Mouse (Mus musculus) left cerebral cortex, postnatal 10 days (tissue): ENCODE measurements at regions not wholly inside any gene's neighbourhood (a gene's known extent, or its start where the extent isn't known, plus 50 kb on each side); places are given as distances from the start of the nearest gene placed in this dataset.

Source experiments
- DNase-seq, 2 experiments: peaks; one replicate each; pipeline ENCODE4 v3.0.0; 2021 to 2022; ENCODE audit warnings: low spot score in 2 of 2, mixed read lengths in 1 of 2; ENCODE audit errors: extremely low spot score in 1 of 2
- intact Hi-C: fragments of 180-260 bp; cut with DNase I; formaldehyde crosslinking; loops from one replicate; pipeline ENCODE4 v1.15.1; 2025

DNA sequence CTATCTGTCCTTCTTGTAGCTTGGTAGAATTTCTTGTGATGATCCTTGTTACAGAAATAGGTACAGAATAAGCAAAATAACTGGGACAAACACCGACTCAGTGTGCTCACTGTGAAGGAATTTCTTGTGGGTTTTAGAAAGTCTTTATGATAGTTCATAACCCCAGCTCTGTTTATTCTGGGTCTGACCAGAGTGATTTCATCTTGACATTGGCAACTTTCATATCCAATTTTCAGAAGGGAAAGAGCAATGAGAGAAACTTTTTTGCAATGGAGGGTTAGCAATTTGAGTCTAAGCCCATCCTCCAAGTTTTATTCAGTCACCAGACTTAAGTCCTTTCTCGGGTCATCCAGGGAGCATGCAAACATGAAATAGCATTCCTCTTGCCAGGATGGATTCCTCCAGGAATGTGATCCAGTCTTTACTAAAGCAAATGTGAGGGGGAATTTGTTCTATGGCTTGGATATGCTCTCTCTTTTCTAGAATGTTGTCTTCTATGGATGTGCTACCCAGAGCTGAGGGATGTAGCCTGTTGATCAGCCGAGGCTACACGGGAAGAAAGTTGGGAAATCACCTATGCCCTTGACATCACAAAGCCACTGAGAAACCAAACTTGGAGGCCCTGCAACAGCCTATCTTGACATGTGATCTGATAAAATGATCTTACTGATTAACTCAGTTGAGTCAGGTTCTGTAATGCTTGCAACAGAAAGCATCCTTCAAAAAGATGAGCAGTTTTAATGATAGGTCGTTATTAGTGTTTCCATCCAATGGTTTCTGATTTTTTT is 163.2 kb upstream of the Olig3 start:
- intact Hi-C loops, result no loop called here

GRCm38 (mm10) chr10:19192221-19192620 is 164.1 kb upstream of the Olig3 start:
- intact Hi-C loops, result no loop called here
- no peak for DNase-seq

More for the DNA sequence above, 163.2 kb upstream of the Olig3 start:
- no peak for DNase-seq

DNA sequence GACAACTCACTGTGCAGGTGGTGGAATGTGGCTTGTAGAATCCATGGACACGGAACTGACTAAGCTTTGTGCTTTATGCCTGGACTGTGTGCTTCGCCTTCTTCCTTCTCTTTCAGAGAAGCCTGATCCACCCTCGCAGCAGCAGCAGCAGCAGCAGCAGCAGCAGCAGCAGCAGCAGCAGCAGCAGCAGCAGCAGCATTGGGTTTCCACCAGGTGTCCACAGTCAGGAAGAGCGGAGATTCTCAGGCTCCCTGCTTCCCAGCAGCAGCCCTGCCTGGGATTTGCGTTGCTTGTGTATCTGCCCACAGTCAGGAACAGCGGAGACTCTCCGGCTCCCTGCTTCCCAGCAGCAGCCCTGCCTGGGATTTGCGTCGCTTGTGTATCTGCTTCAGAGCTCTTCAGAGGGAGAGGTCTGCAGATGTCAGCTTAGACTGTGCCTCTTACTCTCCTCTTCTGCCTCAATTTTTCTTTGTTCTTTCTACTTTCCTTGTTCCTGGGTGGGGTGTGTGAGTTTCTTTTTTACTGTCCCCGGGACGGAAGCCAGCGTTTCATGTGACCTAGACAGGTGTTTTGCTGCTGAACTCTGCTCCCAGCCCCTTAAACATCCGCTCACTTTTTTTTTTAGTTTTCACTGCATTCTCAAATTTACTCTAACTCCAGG is 168.1 kb upstream of the Olig3 start:
- DNase-seq, result no peak
- intact Hi-C loops, result loop anchor here (5.0 kb wide), 1 partner anchor 171 kb away; the partner anchor contains the start of gene Tnfaip3

- intact Hi-C loops, result loop anchor here (5.0 kb wide), 1 partner anchor 170 kb away; the partner anchor contains the start of gene Tnfaip3
- DNase-seq, result no peak
Observed at GRCm38 (mm10) chr10:19187716-19188081, 168.6 kb upstream of the Olig3 start.

DNA sequence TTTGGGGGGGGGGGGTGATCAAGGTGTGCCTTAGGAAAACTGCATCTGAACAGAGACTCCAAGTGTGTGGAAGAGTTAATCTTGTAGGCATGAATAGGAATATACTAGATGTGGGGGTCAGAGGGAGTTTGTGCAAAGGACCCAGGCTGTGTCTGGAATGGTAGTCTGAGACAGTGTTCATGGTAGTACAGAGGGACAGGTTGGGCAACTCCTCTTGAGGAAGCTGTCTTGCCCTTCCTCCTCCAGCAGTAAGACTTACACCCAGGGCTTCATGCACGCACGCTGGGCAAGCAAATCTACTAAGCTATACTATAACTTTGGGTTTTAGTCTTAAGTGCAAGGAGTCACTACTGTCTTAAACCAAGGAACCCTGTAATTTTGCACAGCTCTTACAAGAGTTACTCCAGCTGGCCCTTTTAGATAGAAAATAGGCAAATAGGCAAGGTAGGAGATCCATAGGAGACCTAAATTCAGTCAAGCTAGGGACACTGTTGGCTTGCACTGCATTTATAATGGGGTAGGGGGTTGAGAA is 169.2 kb upstream of the Olig3 start:
- no peak for DNase-seq
- intact Hi-C loops, result loop anchor here (5.0 kb wide), 1 partner anchor 170 kb away; the partner anchor contains the start of gene Tnfaip3

DNA sequence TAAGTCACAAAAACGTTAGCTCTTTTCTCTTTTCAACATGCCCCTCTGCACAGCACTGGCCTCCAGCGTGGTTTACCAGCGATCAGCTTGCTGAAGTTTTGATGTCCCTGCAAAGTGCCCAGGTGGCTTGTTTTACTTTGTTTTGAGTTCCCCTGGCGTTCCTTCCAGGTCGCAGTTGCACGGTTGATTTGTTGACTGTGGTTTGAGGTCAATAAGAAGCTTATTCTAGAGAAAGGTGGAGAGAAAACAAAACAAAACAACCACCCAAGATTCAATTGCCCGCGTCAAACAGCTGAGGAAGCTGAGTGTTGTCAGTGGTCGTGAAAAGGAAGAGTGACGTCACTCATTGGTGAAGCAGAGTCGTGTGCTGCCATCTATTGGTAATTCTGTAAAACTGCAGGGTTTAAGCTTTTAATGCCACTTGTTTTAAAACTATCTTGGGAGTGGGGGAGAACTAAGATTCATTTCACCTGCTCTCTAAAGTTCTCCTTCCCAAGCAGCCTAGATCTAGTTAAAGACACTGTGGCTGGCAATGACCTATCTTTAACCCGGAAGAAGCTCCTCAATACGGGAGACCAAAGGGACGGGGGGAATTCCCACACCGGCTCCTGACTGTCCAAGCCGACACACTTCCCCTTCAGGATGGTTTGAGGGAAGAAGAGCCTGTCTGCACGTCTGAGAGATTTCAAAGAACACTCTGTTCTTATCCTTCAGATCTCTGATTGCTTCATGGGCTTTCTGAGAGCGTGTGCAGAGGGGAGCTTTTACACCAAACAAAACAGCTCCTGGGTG is 170.3 kb upstream of the Olig3 start:
- DNase-seq, result peak in 1 of 2 experiments; percentile 28

DNA sequence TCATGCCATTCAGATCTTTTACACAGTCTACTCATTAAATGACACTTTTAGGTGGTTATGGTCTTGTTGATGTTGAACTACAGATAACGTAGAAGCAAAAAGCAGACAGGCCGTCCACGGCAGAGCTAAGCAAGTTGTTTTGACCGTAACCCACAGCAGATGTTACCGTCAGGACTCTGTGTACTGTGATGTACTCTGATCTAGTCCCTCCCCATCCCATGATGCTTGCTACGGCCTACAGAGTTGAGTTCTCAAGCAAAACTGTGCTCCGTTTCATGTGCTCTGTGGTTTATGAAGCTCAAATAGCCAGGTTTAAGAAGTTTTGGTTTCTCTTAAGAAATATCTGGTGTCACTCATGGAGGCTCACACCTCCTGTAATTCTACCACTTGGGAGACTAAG is 169.4 kb upstream of the Tnfaip3 start:
- intact Hi-C loops, result loop anchor here (5.0 kb wide), 1 partner anchor 168 kb away; the partner anchor contains the start of gene Tnfaip3
- no peak for DNase-seq

More for the DNA sequence above, 170.3 kb upstream of the Olig3 start:
- intact Hi-C loops, result loop anchor here (5.0 kb wide), 1 partner anchor 169 kb away; the partner anchor contains the start of gene Tnfaip3

- intact Hi-C loops, result no loop called here
- no peak for DNase-seq
Observed at GRCm38 (mm10) chr10:19177895-19178294, 162.4 kb upstream of the Tnfaip3 start.

DNA sequence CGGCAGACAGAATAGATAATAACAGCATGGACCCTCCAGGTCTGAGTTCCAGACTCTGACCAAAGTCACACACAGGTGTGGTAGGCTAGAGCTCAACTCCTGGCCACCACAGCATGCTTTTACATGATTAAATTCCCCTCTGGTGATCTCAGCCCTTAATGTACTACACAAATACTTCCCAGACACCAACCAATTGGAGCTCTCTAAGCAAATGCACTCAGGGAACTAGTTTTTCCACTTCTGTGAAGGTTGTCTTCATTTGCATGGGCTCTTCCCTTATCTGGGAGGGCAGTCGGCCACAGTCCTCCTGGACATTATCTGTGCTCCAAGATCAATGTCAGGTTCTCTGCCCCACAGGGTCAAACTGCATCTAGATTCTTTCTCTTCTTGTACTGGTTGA is 162.0 kb upstream of the Tnfaip3 start:
- intact Hi-C loops, result no loop called here
- no peak for DNase-seq

GRCm38 (mm10) chr10:19176249-19176648 is 160.8 kb upstream of the Tnfaip3 start:
- intact Hi-C loops, result no loop called here
- DNase-seq, result no peak

DNA sequence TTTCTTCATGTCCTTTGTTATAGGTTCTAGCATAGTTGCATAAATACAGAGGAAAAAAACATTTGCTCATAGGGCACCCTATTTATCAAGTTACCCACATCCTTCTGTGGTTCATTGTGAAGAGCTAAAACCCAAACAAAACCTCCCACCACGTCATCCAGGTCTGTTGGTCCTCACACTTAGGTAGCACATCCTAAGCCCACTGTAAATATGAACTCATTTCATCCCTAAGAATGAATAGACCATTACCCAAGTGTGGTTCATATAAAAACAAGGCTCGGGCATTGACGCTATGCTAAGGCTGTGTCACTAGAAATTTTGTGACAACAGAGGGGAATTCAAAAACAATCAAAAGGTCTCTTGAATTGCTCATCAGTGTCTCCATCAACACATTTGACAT is 156.4 kb upstream of the Tnfaip3 start:
- intact Hi-C loops, result no loop called here
- DNase-seq, result no peak

DNA sequence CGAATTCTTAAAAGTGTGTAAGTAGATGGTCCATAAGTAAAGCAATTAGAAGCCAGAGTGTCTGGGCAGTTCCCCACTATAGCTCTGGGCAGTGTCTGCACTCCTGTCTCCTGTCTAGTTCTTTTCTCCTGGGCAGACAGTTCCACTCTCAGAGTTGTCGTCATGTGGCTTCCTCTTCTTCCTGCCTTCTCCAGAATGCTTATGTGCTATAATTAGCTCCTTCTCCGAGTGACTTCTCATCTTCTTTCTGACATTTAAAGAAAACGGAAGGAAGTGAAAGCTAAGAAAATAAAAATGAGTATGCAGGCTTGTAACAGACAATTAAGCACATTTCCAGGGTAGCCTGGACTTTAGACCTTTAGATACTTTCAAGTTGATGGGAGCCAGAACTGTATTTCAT is 155.1 kb upstream of the Tnfaip3 start:
- intact Hi-C loops, result no loop called here
- no peak for DNase-seq

DNA sequence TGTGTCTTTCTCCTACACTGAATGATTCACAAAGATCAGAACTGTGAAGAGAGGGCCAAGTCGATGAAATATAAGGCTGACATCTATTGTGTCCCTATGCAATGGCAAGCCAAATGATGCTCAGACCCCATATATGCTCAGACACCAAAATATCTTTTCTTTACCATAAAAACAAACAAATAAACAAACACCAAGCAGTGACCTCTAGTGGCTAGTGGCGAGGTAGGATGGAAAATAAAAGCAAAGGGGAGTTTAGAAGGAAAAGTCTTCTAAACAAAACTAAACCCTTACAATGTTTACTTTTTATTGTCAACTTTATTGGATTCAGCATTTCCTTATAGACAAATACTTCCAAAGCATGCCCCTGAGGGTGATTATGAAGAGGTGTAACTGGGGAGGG is 153.8 kb upstream of the Tnfaip3 start:
- intact Hi-C loops, result no loop called here
- no peak for DNase-seq

- intact Hi-C loops, result no loop called here
- no peak for DNase-seq
Observed at GRCm38 (mm10) chr10:19168362-19168761, 152.9 kb upstream of the Tnfaip3 start.

GRCm38 (mm10) chr10:19167641-19168271 is 152.3 kb upstream of the Tnfaip3 start:
- intact Hi-C loops, result no loop called here
- peak in 1 of 2 experiments; percentile 24 for DNase-seq

- intact Hi-C loops, result no loop called here
- no peak for DNase-seq
Observed at GRCm38 (mm10) chr10:19167101-19167500, 151.6 kb upstream of the Tnfaip3 start.

- no peak for DNase-seq
- intact Hi-C loops, result no loop called here
Observed at GRCm38 (mm10) chr10:19162104-19162503, 146.6 kb upstream of the Tnfaip3 start.

DNA sequence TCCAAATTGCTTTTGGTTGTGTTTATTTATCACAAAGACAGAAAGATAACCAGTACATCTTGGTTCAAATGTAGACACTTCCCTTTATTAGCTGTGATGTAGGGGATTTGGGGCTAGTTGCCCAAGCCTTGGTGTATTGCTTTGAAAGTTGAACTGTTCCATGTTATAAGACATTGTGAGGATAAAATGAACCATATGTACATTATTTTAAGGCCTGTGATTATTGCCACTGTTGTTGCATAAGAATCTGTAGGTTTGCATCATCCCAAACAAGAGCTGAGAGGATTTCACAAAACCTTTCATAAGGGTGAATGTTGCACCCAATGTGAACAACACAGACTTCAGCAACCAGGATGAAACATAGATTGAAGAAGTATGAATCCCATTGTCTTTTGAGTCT is 145.7 kb upstream of the Tnfaip3 start:
- DNase-seq, result no peak
- intact Hi-C loops, result no loop called here

DNA sequence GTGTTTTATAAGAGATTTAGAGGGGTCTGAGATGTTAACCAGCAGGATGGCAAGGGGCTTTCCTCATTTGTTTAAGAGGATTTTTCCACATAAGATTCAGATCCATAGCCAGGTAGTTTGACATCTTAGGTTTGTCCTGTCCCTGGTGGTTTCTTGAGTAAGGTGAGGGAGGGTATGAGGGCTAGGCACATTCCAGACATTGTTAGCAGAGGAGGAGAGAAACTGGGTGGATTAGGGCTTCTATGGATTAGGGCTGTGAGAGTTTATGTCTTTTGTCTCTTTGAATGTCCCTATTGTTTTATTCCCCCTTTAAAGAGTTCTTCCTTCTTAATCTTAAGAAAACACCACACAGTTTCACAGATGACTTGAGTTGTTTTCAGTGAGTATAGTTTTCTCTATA is 138.6 kb upstream of the Tnfaip3 start:
- no peak for DNase-seq
- intact Hi-C loops, result no loop called here
